Mouse (Mus musculus): ENCODE results near the gene Akap8. TPM values are rescaled to one million over a fixed set of nuclear protein-coding genes. Genes with fewer than 3 reads are reported as not detected.

Gene Akap8
- total and polyA plus RNA-seq, 2 experiments from 2014 or later, result 64.3 to 114 TPM

- ATAC-seq, result no peak
- WGBS, result 90% methylated on average over 30 of the region's 31 CpGs
- DNase-seq, result no peak
Observed at GRCm38 (mm10) chr17:32333675-32334303, 12.8 kb upstream of the Akap8 start.

GRCm38 (mm10) chr17:32327501-32327900 is 6.5 kb upstream of the Akap8 start:
- Histone ChIP-seq H3K9ac (no peak overlapping the region), H3K27ac (ENCODE audit: low read depth, low read length) (no peak overlapping the region), H3K4me1 (ENCODE audit: insufficient read depth) (no peaks in the 10 kb centered on the region), H3K4me2 (ENCODE audit: low read depth) (no peak overlapping the region), H3K9me3 (ENCODE audit: low read length) (no peaks in the 10 kb centered on the region), H3K4me3 (ENCODE audit: low read depth, low read length) (no peak overlapping the region), H3K27me3 (ENCODE audit: insufficient read depth, low read length) (no peaks in the 10 kb centered on the region), H3K36me3 (ENCODE audit: insufficient read depth) (peaks cover 49% of the 10 kb centered on the region)
- no peak for TF ChIP-seq CTCF (IDR thresholded peaks at IDR 0.05; ENCODE audit: low read depth)
- DNase-seq (no peak), ATAC-seq (no peak)

More at GRCm38 (mm10) chr17:32333675-32334303, 12.8 kb upstream of the Akap8 start:
- H3K27ac ChIP-seq (ENCODE audit: low read depth, low read length), result no peak overlapping the region
- H3K27me3 ChIP-seq (ENCODE audit: insufficient read depth, low read length), result no peaks in the 10 kb centered on the region
- H3K9ac ChIP-seq, result no peak overlapping the region
- peaks cover 77% of the 10 kb centered on the region for H3K36me3 ChIP-seq (ENCODE audit: insufficient read depth)
- H3K4me3 ChIP-seq (ENCODE audit: low read depth, low read length), result no peak overlapping the region
- no peak overlapping the region for H3K4me2 ChIP-seq (ENCODE audit: low read depth)
- no peaks in the 10 kb centered on the region for H3K4me1 ChIP-seq (ENCODE audit: insufficient read depth)
- no peaks in the 10 kb centered on the region for H3K9me3 ChIP-seq (ENCODE audit: low read length)
- no peak for TF ChIP-seq CTCF (IDR thresholded peaks at IDR 0.05; ENCODE audit: low read depth)

- DNase-seq (no peak), ATAC-seq (no peak)
- H3K27ac ChIP-seq (ENCODE audit: low read depth, low read length), result no peak overlapping the region
- H3K4me1 ChIP-seq (ENCODE audit: insufficient read depth), result peaks cover 5% of the 10 kb centered on the region; the same call in 1 of the 2 replicates
- H3K9me3 ChIP-seq (ENCODE audit: low read length), result no peaks in the 10 kb centered on the region
- H3K36me3 ChIP-seq (ENCODE audit: insufficient read depth), result peaks cover 28% of the 10 kb centered on the region
- WGBS, result 85% methylated on average over 1 of the region's 1 CpGs
- H3K27me3 ChIP-seq (ENCODE audit: insufficient read depth, low read length), result no peaks in the 10 kb centered on the region
- no peak overlapping the region for H3K4me2 ChIP-seq (ENCODE audit: low read depth)
- no peak overlapping the region for H3K4me3 ChIP-seq (ENCODE audit: low read depth, low read length)
- no peak overlapping the region for H3K9ac ChIP-seq
- no peak for TF ChIP-seq CTCF (IDR thresholded peaks at IDR 0.05; ENCODE audit: low read depth)
Observed at GRCm38 (mm10) chr17:32322809-32323208, 1.8 kb upstream of the Akap8 start.

GRCm38 (mm10) chr17:32321836-32322235 is 798 bp upstream of the Akap8 start:
- peaks cover 29% of the 10 kb centered on the region for H3K36me3 ChIP-seq (ENCODE audit: insufficient read depth)
- TF ChIP-seq CTCF (IDR thresholded peaks at IDR 0.05; ENCODE audit: low read depth), result no peak
- DNase-seq (no peak), ATAC-seq (no peak)
- peak overlapping the region; percentile 78 for H3K4me2 ChIP-seq (ENCODE audit: low read depth)
- peak overlapping the region; percentile 92 for H3K27ac ChIP-seq (ENCODE audit: low read depth, low read length)
- H3K9me3 ChIP-seq (ENCODE audit: low read length), result no peaks in the 10 kb centered on the region
- H3K27me3 ChIP-seq (ENCODE audit: insufficient read depth, low read length), result no peaks in the 10 kb centered on the region
- H3K9ac ChIP-seq, result peak overlapping the region; percentile 83
- WGBS, result 22% methylated on average over 6 of the region's 6 CpGs
- H3K4me3 ChIP-seq (ENCODE audit: low read depth, low read length), result peak overlapping the region; percentile 64
- H3K4me1 ChIP-seq (ENCODE audit: insufficient read depth), result peaks cover 5% of the 10 kb centered on the region; the same call in 1 of the 2 replicates

- Histone ChIP-seq H3K36me3 (ENCODE audit: insufficient read depth) (peaks cover 29% of the 10 kb centered on the region), H3K4me2 (ENCODE audit: low read depth) (peak overlapping the region; percentile 78), H3K4me1 (ENCODE audit: insufficient read depth) (peaks cover 5% of the 10 kb centered on the region; the same call in 1 of the 2 replicates), H3K27me3 (ENCODE audit: insufficient read depth, low read length) (no peaks in the 10 kb centered on the region), H3K4me3 (ENCODE audit: low read depth, low read length) (peak overlapping the region; percentile 64), H3K9ac (peak overlapping the region; percentile 83), H3K27ac (ENCODE audit: low read depth, low read length) (peak overlapping the region; percentile 92), H3K9me3 (ENCODE audit: low read length) (no peaks in the 10 kb centered on the region)
- under 1% methylated on average over 23 of the region's 23 CpGs for WGBS
- peak; percentile 46 for TF ChIP-seq CTCF (IDR thresholded peaks at IDR 0.05; ENCODE audit: low read depth)
- ATAC-seq (peak; percentile 77), DNase-seq (no peak)
Observed at GRCm38 (mm10) chr17:32321390-32321734, 324 bp upstream of the Akap8 start.

GRCm38 (mm10) chr17:32319950-32320349 is 1.1 kb downstream of the Akap8 start:
- WGBS, result under 1% methylated on average over 7 of the region's 7 CpGs
- H3K27ac ChIP-seq (ENCODE audit: low read depth, low read length), result peak overlapping the region; percentile 95
- no peaks in the 10 kb centered on the region for H3K9me3 ChIP-seq (ENCODE audit: low read length)
- DNase-seq, result peak; percentile 42
- H3K4me1 ChIP-seq (ENCODE audit: insufficient read depth), result peaks cover 5% of the 10 kb centered on the region; the same call in 1 of the 2 replicates
- peak overlapping the region; percentile 64 for H3K4me3 ChIP-seq (ENCODE audit: low read depth, low read length)
- peaks cover 35% of the 10 kb centered on the region for H3K36me3 ChIP-seq (ENCODE audit: insufficient read depth)
- no peak for ATAC-seq
- H3K9ac ChIP-seq, result peak overlapping the region; percentile 83
- peak overlapping the region; percentile 84 for H3K4me2 ChIP-seq (ENCODE audit: low read depth)
- TF ChIP-seq CTCF (IDR thresholded peaks at IDR 0.05; ENCODE audit: low read depth), result no peak
- no peaks in the 10 kb centered on the region for H3K27me3 ChIP-seq (ENCODE audit: insufficient read depth, low read length)

- Histone ChIP-seq H3K9ac (no peak overlapping the region), H3K27ac (ENCODE audit: low read depth, low read length) (no peak overlapping the region), H3K4me2 (ENCODE audit: low read depth) (no peak overlapping the region), H3K27me3 (ENCODE audit: insufficient read depth, low read length) (no peaks in the 10 kb centered on the region), H3K36me3 (ENCODE audit: insufficient read depth) (peaks cover 49% of the 10 kb centered on the region), H3K4me3 (ENCODE audit: low read depth, low read length) (no peak overlapping the region), H3K9me3 (ENCODE audit: low read length) (no peaks in the 10 kb centered on the region), H3K4me1 (ENCODE audit: insufficient read depth) (peaks cover 5% of the 10 kb centered on the region; the same call in 1 of the 2 replicates)
- DNase-seq (no peak), ATAC-seq (no peak)
- WGBS, result 86% methylated on average over 3 of the region's 3 CpGs
- TF ChIP-seq CTCF (IDR thresholded peaks at IDR 0.05; ENCODE audit: low read depth), result no peak
Observed at GRCm38 (mm10) chr17:32317708-32318107, 3.3 kb downstream of the Akap8 start.
